Mouse (Mus musculus): ENCODE results near the gene Cacna2d4.

DNA sequence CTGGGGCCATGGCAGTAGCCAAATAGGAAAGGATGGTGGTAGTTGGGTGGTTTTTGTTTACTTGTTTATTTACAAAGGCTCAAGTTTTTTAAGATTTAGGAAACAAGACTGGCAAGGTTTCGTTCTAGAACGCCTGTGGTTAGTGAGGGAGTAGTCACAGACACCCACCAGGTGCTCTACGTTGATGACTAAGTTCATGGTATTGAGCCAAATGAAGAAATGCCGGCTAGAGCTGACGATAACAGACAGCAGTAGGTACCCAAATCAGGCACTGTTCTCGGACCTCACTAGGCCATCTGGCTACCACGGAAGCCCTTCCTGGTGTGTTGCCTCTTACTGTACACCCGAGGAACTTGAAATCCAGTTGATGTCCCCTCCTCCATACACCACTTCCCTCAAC lies 9.3 kb upstream of the Cacna2d4 start:
- TF ChIP-seq ZC3H11A (IDR thresholded peaks at IDR 0.05; ENCODE audit: borderline replicate concordance, low read depth, low read length) (no peak), MAFK (IDR thresholded peaks at IDR 0.05; ENCODE audit: insufficient read depth, low read depth, low read length) (no peak), CHD2 (IDR thresholded peaks at IDR 0.05; ENCODE audit: low read depth, low read length) (no peak), HCFC1 (IDR thresholded peaks at IDR 0.05; ENCODE audit: borderline replicate concordance, insufficient read depth, low read length) (no peak)

Data from ES-E14 (cell line).